Mouse (Mus musculus) cerebellum, adult 2 months (tissue): ENCODE results near the gene Tspan9.

Experiments used
- CTCF ChIP-seq: fragments of 200-500 bp; IDR thresholded peaks from 2 replicates; pipeline ENCODE4 v1.5.1; 2011; ENCODE audit warnings: low read depth, mild to moderate bottlenecking, control low read depth, low read length, moderate library complexity, borderline replicate concordance; ENCODE audit not compliant: insufficient read depth
- POLR2A ChIP-seq: fragments of 200-500 bp; IDR thresholded peaks from 2 replicates; pipeline ENCODE4 v1.6.1; 2011; ENCODE audit warnings: low read length, control low read depth, borderline replicate concordance; ENCODE audit not compliant: insufficient read depth

GRCm38 (mm10) chr6:128140724-128141123 lies 2.7 kb downstream of the Tspan9 start:
- TF ChIP-seq CTCF (no peak), POLR2A (no peak)
